Mouse (Mus musculus): ENCODE measurements at regions not wholly inside any gene's neighbourhood (a gene's known extent, or its start where the extent isn't known, plus 50 kb on each side); places are given as distances from the start of the nearest gene placed in this dataset.

DNA sequence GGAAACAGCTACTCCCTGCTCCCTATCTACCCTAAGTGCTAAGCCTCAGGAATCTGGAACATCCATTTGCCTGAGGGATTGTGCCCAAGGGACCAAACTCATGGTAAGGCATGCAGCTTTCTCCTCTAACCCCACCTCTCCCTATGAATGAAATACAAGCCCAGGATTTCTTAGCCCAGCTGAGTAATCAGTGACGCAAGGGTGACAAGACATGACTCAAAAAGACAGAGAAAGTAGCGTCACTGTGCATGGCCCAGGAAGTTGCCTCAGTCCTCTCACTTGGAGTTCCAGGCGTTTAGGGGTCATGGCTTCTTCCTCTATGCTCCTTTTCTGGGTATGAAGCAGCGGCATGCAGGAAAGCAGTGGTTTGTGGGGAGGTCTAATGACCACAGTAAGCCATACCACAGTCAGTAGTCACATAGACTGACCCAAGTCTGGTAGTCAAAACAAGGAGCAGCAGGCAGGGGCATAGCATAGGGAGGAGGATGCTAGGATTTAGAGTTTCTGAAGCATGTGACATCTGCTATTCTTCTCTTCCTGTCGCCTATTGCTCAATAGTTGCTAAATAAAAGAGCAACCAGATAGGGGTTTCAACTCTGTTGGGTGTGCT is 78.7 kb upstream of the Cd93 start:
- TF ChIP-seq POLR2A (IDR thresholded peaks at IDR 0.05; ENCODE audit: borderline replicate concordance, extremely low read depth, insufficient read depth, insufficient read length) = no peak
- no peak for ATAC-seq (ENCODE audit: low FRiP score, low read depth)
- Histone ChIP-seq H3K27ac (replicated peaks; ENCODE audit: low read depth, low read length) (no peak overlapping the region), H3K4me2 (replicated peaks; ENCODE audit: low read depth, low read length, severe bottlenecking) (no peak overlapping the region), H3K9me3 (ENCODE audit: control insufficient read depth, low read length) (no peaks in the 10 kb centered on the region), H3K36me3 (ENCODE audit: control insufficient read depth, insufficient read depth, low read length) (no peaks in the 10 kb centered on the region), H3K9ac (ENCODE audit: low read depth, low read length, severe bottlenecking) (no peak overlapping the region), H3K27me3 (ENCODE audit: control insufficient read depth, insufficient read depth, low read length) (no peaks in the 10 kb centered on the region), H3K4me1 (ENCODE audit: control insufficient read depth, insufficient read depth, low read length) (peaks cover 5% of the 10 kb centered on the region; the same call in 1 of the 2 replicates), H3K4me3 (replicated peaks; ENCODE audit: low read length) (no peak overlapping the region)
- no peak for DNase-seq (ENCODE audit: low spot score)
- WGBS = 62% methylated on average over 5 of the region's 5 CpGs

DNA sequence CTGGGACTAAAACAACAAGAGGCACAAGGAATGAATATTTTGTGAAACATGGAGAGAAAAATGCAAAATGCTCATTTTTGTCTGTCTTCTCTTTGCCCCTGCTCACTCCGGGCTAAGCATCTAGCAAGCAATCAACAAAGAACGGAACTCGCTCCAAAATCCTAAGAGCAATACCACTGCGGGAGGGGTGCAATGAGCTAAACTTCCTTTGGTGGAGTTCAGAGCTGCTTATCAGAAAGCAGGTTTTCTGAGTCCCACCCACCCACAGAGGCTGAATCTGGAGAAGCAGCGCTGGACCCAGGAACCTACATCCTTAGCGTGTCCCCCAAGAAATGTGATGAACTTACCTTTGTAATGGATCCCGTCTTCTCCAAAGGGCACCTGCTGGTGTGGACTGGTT is 76.9 kb upstream of the Cd93 start:
- no peaks in the 10 kb centered on the region for H3K36me3 ChIP-seq (ENCODE audit: control insufficient read depth, insufficient read depth, low read length)
- no peak overlapping the region for H3K9ac ChIP-seq (ENCODE audit: low read depth, low read length, severe bottlenecking)
- ATAC-seq (ENCODE audit: low FRiP score, low read depth) = no peak
- no peak overlapping the region for H3K4me2 ChIP-seq (replicated peaks; ENCODE audit: low read depth, low read length, severe bottlenecking)
- TF ChIP-seq POLR2A (IDR thresholded peaks at IDR 0.05; ENCODE audit: borderline replicate concordance, extremely low read depth, insufficient read depth, insufficient read length) = no peak
- peaks cover 5% of the 10 kb centered on the region; the same call in 1 of the 2 replicates for H3K4me1 ChIP-seq (ENCODE audit: control insufficient read depth, insufficient read depth, low read length)
- H3K27ac ChIP-seq (replicated peaks; ENCODE audit: low read depth, low read length) = no peak overlapping the region
- no peaks in the 10 kb centered on the region for H3K27me3 ChIP-seq (ENCODE audit: control insufficient read depth, insufficient read depth, low read length)
- no peaks in the 10 kb centered on the region for H3K9me3 ChIP-seq (ENCODE audit: control insufficient read depth, low read length)
- H3K4me3 ChIP-seq (replicated peaks; ENCODE audit: low read length) = no peak overlapping the region
- no peak for DNase-seq (ENCODE audit: low spot score)
- 84% methylated on average over 7 of the region's 7 CpGs for WGBS

DNA sequence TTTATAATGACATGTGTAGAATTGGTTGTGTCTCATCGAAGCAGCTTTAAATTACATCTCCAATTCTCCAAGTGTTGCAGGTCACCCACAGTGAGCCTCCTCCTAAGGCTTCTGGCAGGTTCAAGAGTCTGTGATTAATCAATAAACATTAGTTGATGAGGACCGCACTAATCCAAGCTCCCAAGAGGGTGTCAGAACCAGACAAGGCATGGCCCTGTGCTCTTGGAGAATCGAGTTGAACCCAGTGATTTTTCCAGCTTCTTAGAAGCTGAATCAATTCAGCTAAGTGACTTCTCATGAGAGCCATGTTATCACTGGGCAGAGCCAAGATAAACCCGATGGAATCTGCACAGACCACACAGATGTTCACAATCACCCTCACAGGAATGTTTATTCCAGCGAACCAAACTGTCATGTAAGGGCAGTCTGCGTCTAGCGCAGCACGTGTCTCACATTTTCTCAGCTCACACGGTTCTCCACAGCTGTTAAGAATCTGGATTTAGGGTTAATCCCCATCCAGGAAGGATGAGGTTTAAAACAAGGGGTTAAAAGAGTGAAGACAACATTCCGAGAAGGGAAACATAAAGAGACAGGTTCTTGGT is 76.4 kb upstream of the Cd93 start:
- ATAC-seq (ENCODE audit: low FRiP score, low read depth) = no peak; the same call in 1 of the 2 replicates
- 42% methylated on average over 10 of the region's 10 CpGs for whole genome bisulfite sequencing
- Histone ChIP-seq H3K9ac (ENCODE audit: low read depth, low read length, severe bottlenecking) (no peak overlapping the region), H3K4me1 (ENCODE audit: control insufficient read depth, insufficient read depth, low read length) (peaks cover 5% of the 10 kb centered on the region; the same call in 1 of the 2 replicates), H3K4me2 (replicated peaks; ENCODE audit: low read depth, low read length, severe bottlenecking) (no peak overlapping the region), H3K9me3 (ENCODE audit: control insufficient read depth, low read length) (no peaks in the 10 kb centered on the region), H3K27ac (replicated peaks; ENCODE audit: low read depth, low read length) (no peak overlapping the region), H3K27me3 (ENCODE audit: control insufficient read depth, insufficient read depth, low read length) (no peaks in the 10 kb centered on the region), H3K36me3 (ENCODE audit: control insufficient read depth, insufficient read depth, low read length) (no peaks in the 10 kb centered on the region), H3K4me3 (replicated peaks; ENCODE audit: low read length) (no peak overlapping the region)
- TF ChIP-seq POLR2A (IDR thresholded peaks at IDR 0.05; ENCODE audit: borderline replicate concordance, extremely low read depth, insufficient read depth, insufficient read length) = no peak
- DNase-seq (ENCODE audit: low spot score) = no peak

DNA sequence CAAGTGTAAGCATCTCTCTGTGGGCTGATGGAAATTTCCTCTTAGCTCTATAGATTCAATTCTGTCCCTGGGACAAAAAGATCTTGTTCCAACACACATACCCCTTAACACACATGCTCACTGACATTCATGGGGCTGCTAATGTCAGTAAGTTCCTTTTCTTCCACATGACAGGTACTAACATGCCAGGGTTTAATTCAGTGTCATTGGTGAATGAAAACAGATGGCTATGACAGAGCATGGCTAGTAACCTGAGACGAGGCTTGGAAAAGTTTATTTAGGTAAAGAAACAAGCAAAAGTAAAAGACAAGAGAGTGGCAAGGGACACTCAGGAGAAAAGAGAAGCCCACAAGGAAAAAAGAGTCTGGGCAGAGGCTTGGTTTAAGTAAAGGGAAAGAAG is 74.5 kb upstream of the Cd93 start:
- ATAC-seq (ENCODE audit: low FRiP score, low read depth) = no peak
- 19% methylated on average over 1 of the region's 1 CpGs for WGBS

DNA sequence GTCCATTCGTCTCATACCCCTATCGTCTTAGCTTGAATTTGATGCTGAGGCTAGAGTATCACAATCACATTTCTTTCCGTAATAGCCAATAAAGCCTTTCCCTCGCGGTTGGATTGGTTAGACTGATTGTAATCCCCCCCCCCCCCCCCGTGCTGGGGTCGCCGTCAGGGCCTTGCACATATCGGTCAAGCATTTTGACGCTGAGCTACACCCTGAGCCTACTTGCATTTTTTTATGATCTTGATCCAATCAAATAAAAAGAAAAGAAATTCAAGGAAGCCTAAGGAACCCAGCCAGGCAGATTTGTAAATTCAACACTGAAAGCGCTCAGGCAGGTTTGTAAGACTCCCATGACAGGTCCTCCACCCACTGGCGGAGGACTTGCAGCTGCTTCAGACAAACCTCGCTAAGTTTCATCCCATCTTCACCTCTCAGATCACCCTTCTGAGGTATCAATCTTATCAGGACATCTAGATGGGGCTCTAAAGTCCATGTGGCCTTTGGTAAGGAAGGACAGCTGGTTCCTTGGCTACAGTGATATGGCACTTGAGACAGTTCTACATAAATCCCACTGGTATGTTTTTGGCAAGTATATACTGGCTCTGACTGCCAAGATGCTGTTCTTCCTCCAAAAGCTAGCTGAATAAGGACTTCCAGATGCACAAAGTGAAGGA is 66.8 kb upstream of the Cd93 start:
- 54% methylated on average over 13 of the region's 13 CpGs for WGBS
- Histone ChIP-seq H3K9me3 (ENCODE audit: control insufficient read depth, low read length) (no peaks in the 10 kb centered on the region), H3K4me1 (ENCODE audit: control insufficient read depth, insufficient read depth, low read length) (0 out of 2 replicates have a peak, but pooled peaks cover 2% of the 10 kb centered on the region), H3K27ac (replicated peaks; ENCODE audit: low read depth, low read length) (no peak overlapping the region), H3K27me3 (ENCODE audit: control insufficient read depth, insufficient read depth, low read length) (no peaks in the 10 kb centered on the region), H3K9ac (ENCODE audit: low read depth, low read length, severe bottlenecking) (no peak overlapping the region), H3K4me2 (replicated peaks; ENCODE audit: low read depth, low read length, severe bottlenecking) (no peak overlapping the region), H3K4me3 (replicated peaks; ENCODE audit: low read length) (no peak overlapping the region), H3K36me3 (ENCODE audit: control insufficient read depth, insufficient read depth, low read length) (no peaks in the 10 kb centered on the region)
- TF ChIP-seq POLR2A (IDR thresholded peaks at IDR 0.05; ENCODE audit: borderline replicate concordance, extremely low read depth, insufficient read depth, insufficient read length) = no peak
- peak; percentile 19 for DNase-seq (ENCODE audit: low spot score)
- peak; percentile 34; the same call in 1 of the 2 replicates for ATAC-seq (ENCODE audit: low FRiP score, low read depth)

More for the DNA sequence above, 74.5 kb upstream of the Cd93 start:
- H3K9ac ChIP-seq (ENCODE audit: low read depth, low read length, severe bottlenecking) = no peak overlapping the region
- H3K9me3 ChIP-seq (ENCODE audit: control insufficient read depth, low read length) = no peaks in the 10 kb centered on the region
- no peak overlapping the region for H3K27ac ChIP-seq (replicated peaks; ENCODE audit: low read depth, low read length)
- no peak overlapping the region for H3K4me3 ChIP-seq (replicated peaks; ENCODE audit: low read length)
- H3K4me1 ChIP-seq (ENCODE audit: control insufficient read depth, insufficient read depth, low read length) = peaks cover 5% of the 10 kb centered on the region; the same call in 1 of the 2 replicates
- H3K27me3 ChIP-seq (ENCODE audit: control insufficient read depth, insufficient read depth, low read length) = no peaks in the 10 kb centered on the region
- H3K36me3 ChIP-seq (ENCODE audit: control insufficient read depth, insufficient read depth, low read length) = no peaks in the 10 kb centered on the region
- no peak for DNase-seq (ENCODE audit: low spot score)
- no peak for TF ChIP-seq POLR2A (IDR thresholded peaks at IDR 0.05; ENCODE audit: borderline replicate concordance, extremely low read depth, insufficient read depth, insufficient read length)
- H3K4me2 ChIP-seq (replicated peaks; ENCODE audit: low read depth, low read length, severe bottlenecking) = no peak overlapping the region
